In the genomic region with DNA sequence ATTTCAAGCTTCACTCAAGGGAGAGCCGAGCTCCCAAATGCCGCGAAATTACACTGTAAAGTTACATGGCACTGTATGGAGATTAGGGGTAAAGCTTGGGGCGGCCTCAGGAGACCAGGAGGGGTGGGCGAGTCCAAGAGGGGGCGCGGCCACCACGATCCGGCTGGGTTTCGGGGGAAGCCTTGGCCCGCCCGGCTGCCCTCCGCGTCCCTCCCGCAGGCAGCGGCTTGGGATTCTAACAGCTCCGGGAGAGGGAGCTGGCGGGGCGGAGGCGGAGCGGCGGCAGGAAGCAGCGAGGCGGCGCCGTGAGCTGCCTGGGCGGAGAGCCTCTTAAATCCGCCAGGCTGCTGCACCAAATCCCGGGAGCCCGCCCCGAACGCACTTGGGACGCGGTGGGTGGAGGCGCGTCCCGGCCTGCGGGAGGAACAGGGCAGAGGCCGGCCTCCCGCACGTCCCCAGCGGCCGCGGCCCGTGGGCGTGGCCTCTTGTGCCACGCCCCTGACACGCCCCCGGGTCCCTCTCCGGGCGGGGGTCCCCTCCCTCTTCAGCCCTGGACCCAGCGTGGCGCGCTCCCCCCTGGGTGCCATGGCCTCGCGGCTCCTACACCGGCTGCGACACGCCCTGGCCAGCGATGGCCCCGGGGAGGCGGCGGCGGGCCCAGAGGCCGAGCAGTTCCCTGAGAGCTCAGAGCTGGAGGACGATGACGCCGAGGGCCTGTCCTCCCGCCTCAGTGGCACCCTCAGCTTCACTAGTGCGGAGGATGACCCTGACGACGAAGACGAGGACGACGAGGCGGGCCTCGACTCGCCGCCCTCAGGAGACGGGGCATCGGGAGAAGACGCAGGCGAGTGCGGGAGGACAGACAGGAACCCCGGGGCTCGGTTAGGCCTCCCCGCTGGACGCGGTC, we compare ENCODE assay signal across 8 mouse cellular contexts. TPM values are rescaled to one million over a fixed set of nuclear protein-coding genes. Genes with fewer than 3 reads are reported as not detected.
A peak's percentile ranks its signal among the peaks of the same experiment; 100 is the strongest.
DNase-seq lines count a peak whose midpoint lies in the region; ATAC-seq and TF ChIP-seq lines count a peak whose summit lies in the region.

Gene Snx21, plus strand, starts transcription at position 343 of the 907 bp plus-strand sequence.

- H3K27ac ChIP-seq in cortical plate, adult 2 months (ENCODE audit: insufficient read depth, low read length): peak within 1 kb of the TSS; percentile 95
- peak within 1 kb of the TSS; percentile 98 for H3K27ac ChIP-seq in gastrocnemius, adult 2 months
- H3K27ac ChIP-seq in hindbrain, embryonic 16.5 days (ENCODE audit: low read depth, low read length): peak within 1 kb of the TSS; percentile 83

- no peaks in the 10 kb centered on the region for H3K4me1 ChIP-seq in cortical plate, adult 2 months (ENCODE audit: control insufficient read depth, insufficient read depth, low read length)
- peaks cover 17% of the 10 kb centered on the region for H3K4me1 ChIP-seq in hindbrain, embryonic 16.5 days (ENCODE audit: control insufficient read depth, insufficient read depth, low read depth, low read length)

- H3K36me3 ChIP-seq in hindbrain, embryonic 16.5 days (ENCODE audit: control insufficient read depth, insufficient read depth, low read length): no peaks in the 10 kb centered on the region

- TF ChIP-seq POLR2A in cortical plate, adult 2 months (IDR thresholded peaks at IDR 0.05; ENCODE audit: extremely low read depth, insufficient read depth, low read length): peak; percentile 59; the same call in 1 of the 2 replicates

- DNase-seq in adipocyte (ENCODE audit: low spot score): peak; percentile 93
- peak; percentile 97 for DNase-seq in gastrocnemius, adult 2 months
- peak; percentile 76 to 91 for DNase-seq in left cerebral cortex, adult 8-10 months (ENCODE audit: low spot score in 2 of 2)
- DNase-seq in right cerebral cortex, adult 2 months (ENCODE audit: low spot score in 2 of 2): peak; percentile 85 to 86
- DNase-seq in urinary bladder, postnatal 10 days (ENCODE audit: low spot score): peak; percentile 68

- H3K27me3 ChIP-seq in hindbrain, embryonic 16.5 days (replicated peaks; ENCODE audit: control insufficient read depth, insufficient read depth, low read length): no peaks in the 10 kb centered on the region

- TF ChIP-seq CTCF in cortical plate, adult 2 months (IDR thresholded peaks at IDR 0.05; ENCODE audit: extremely low read depth, insufficient read depth, low read length): no peak
- peak; percentile 63 for TF ChIP-seq CTCF in gastrocnemius, adult 2 months (IDR thresholded peaks at IDR 0.05)

- no peaks in the 10 kb centered on the region for H3K9me3 ChIP-seq in hindbrain, embryonic 16.5 days (ENCODE audit: control insufficient read depth, low read length)

- H3K9ac ChIP-seq in hindbrain, embryonic 16.5 days (ENCODE audit: low read depth, low read length): peak within 1 kb of the TSS; percentile 82

- WGBS in hindbrain, embryonic 16.5 days: under 1% methylated on average over 65 of the region's 89 CpGs

- H3K4me2 ChIP-seq in hindbrain, embryonic 16.5 days (ENCODE audit: low read length): peak within 1 kb of the TSS; percentile 86

- peak within 1 kb of the TSS; percentile 74 for H3K4me3 ChIP-seq in cortical plate, adult 2 months (ENCODE audit: insufficient read depth, low read length)
- peak within 1 kb of the TSS; percentile 90 for H3K4me3 ChIP-seq in gastrocnemius, adult 2 months
- H3K4me3 ChIP-seq in hindbrain, embryonic 16.5 days (ENCODE audit: low read length): peak within 1 kb of the TSS; percentile 60

- intact Hi-C loops in gastrocnemius, adult 2 months (cut with DNase I): no loop called here

- ATAC-seq in hindbrain, embryonic 16.5 days: peak; percentile 90
- ATAC-seq in megakaryocyte, adult 5-6 weeks (ENCODE audit: poor library complexity, severe bottlenecking): peak; percentile 71

RNA-seq across cellular contexts. Expression of gene Snx21, which starts in this region (rescaled TPM):
- polyA plus RNA-seq in cortical plate, adult 2 months (2012; rRNA removed): 55.7 and 64.2 TPM in 2 replicates
- total RNA-seq in gastrocnemius, adult 2 months (2021): 10 to 100 TPM; 20.6 to 25.6 TPM
- 45.3 and 47.5 TPM in 2 replicates for polyA plus RNA-seq in hindbrain, embryonic 16.5 days (2015; fragmentation: Nextera tagmentation; extraction: Ambion mirVana)
- total RNA-seq in left cerebral cortex, adult 8-10 months (2022): 10 to 100 TPM; 46.4 to 53.8 (median 51.0) TPM
- 5.2 and 5.5 TPM in 2 replicates for total RNA-seq in megakaryocyte, adult 5-6 weeks (2015)
- 3.2 and 5.0 TPM in 2 replicates for total RNA-seq in megakaryocyte, adult 5-6 weeks (2017)

Comparison
In these comparisons a context has a peak if more than half of its experiments do, and no peak if none do; other contexts are left out.
1. Peak in every context shown above with its lines: DNase-seq, ATAC-seq, H3K4me3 ChIP-seq and H3K27ac ChIP-seq.